Mouse (Mus musculus) layer of hippocampus, postnatal 14 days (tissue): ENCODE data around the gene Hemk1. TPM values are rescaled to one million over a fixed set of nuclear protein-coding genes. Genes with fewer than 3 reads are reported as not detected.

Source experiments
- DNase-seq, 2 experiments: peaks; one replicate each; pipeline ENCODE4 v3.0.0; 2021 to 2022; ENCODE audit warnings: low spot score in 2 of 2, mixed read lengths in 1 of 2
- long read RNA-seq, 2 experiments: library from polyadenylated mRNA; stranded (forward); transcript quantifications; one replicate each; pipeline ENCODE4 v2.0.0; 2021
- total RNA-seq, 2 experiments: library from RNA; stranded (reverse); gene quantifications; 2 replicates each; pipeline ENCODE4 v1.2.3; 2021

The Hemk1 gene
- 10 to 100 TPM; 16.1 to 18.5 TPM for total RNA-seq
- long read RNA-seq, experiment 1, partial matches to known transcripts = 1 of 14 reads
- long read RNA-seq, experiment 1, other reads (novel, unspliced or antisense) = 12 of 14 reads
- long read RNA-seq, experiment 2, partial matches to known transcripts = 1 of 16 reads
- long read RNA-seq, experiment 2, other reads (novel, unspliced or antisense) = 9 of 16 reads

GRCm38 (mm10) chr9:107338172-107338883 is at the start of gene Hemk1:
Hemk1 (minus strand) TSS chr9:107338350.
- peak; percentile 79 to 85 for DNase-seq

- DNase-seq = peak in 1 of 2 experiments; percentile 44
Observed at GRCm38 (mm10) chr9:107387708-107388107, 49.6 kb upstream of the Hemk1 start.

DNA sequence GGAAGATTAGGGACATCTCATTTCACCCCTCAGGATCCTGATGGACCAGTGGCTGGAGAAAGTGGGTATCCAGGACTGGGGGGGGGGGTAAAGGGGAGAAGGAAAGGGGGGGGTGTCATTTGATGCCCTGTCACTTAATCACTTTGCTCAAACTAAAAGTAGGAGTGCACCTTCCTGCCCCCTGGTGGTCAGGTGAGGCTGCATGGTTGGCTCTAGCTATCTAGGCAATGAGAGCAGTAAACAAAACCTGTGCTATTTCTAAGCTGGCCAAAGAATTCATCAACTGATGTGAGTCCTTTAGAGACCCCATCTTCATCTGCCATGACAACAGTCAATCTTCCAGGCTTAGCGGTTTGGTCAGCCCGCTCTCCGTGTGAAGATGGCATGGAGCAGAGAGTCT is 48.6 kb upstream of the Hemk1 start:
- no peak for DNase-seq

DNA sequence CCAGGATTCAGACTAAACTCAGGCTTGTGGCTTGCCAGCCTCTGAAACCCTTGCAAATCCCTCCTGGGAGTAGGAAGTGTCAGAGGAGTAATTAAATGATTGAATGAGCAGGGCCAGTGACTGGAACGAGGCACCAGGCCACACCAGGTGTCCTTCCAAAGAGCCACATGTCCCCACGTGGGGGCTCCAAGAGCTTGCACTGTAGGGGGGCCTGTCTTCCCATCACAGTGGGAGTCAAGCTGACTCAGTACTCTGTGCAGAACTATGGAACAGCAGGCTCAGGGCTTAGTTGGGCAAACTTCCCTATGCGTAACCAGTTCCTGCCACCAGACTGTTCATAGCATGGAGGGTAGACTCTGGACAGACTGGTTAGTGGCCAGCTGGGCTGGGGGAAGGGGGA is 46.2 kb upstream of the Hemk1 start:
- peak in 1 of 2 experiments; percentile 47 for DNase-seq

DNA sequence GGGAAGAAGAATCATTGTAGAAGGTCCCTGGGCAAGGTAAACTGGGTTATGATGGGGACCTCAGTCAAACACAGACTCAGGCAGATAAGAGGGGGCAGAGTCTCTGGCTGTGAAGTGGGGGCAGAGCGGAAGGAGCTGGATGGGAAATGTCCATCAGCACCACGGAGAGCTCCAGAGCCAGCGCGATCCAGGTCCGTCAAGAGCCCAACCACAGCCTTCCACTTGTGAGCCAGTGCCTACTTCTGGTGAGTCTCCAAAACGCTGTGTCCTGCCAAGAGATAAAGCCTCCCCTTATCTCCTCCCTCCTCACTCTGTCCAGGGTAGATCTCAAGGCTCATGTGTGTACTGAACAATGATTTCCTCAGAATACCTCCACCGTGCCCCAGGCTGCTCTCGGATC is 43.6 kb upstream of the Hemk1 start:
- DNase-seq = no peak

GRCm38 (mm10) chr9:107377961-107378512 is 39.9 kb upstream of the Hemk1 start:
- no peak for DNase-seq

- DNase-seq = no peak
Observed at GRCm38 (mm10) chr9:107375451-107375850, 37.3 kb upstream of the Hemk1 start.

GRCm38 (mm10) chr9:107374623-107375022 is 36.5 kb upstream of the Hemk1 start:
- no peak for DNase-seq

GRCm38 (mm10) chr9:107372441-107372840 is 34.3 kb upstream of the Hemk1 start:
- no peak for DNase-seq

GRCm38 (mm10) chr9:107370106-107370463 is 31.9 kb upstream of the Hemk1 start:
- no peak for DNase-seq

DNA sequence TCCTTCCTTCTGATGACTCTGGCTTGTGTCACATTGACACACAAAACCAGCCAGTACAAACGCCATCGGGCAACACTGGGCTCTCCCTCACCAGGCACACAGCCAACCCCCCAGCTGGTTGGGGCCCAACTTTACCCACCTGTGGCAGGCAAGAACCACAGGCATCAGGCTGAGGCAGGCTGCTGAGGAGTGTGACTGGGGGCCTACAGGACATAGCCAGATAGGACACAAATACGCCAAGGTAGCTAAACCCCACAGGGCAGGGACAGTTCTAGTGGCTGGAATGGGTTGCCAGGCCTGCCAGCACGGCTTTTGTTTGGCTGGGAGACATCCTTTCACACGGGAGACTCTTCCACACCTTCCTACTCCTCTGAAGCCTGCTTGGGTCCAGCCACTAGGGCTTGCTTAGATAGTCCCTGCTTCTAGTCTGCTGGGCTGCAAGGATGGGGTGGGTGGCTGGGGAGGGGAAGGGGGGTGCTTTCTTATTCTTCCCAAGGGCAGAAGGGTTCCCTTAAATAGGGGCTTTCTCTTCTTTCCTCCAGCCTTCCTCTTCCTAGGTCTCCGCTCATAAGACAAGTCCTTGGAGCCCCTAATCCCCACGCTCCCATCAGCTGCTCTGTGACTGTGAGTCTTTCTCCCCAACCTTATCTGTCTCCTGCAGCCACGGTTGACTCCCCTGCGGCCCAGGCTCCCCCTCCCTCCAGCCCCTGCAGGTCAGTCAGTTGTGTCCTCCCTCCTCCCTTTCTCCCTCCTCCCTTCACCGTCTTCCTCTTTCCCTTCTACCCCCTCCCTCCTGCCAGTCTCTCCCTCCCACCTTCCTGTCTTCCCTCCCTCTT is 31.3 kb upstream of the Hemk1 start:
- no peak for DNase-seq

GRCm38 (mm10) chr9:107368302-107368701 is 30.2 kb upstream of the Hemk1 start:
- no peak for DNase-seq

- DNase-seq = peak; percentile 37 to 63
Observed at GRCm38 (mm10) chr9:107366644-107367043, 28.5 kb upstream of the Hemk1 start.

DNA sequence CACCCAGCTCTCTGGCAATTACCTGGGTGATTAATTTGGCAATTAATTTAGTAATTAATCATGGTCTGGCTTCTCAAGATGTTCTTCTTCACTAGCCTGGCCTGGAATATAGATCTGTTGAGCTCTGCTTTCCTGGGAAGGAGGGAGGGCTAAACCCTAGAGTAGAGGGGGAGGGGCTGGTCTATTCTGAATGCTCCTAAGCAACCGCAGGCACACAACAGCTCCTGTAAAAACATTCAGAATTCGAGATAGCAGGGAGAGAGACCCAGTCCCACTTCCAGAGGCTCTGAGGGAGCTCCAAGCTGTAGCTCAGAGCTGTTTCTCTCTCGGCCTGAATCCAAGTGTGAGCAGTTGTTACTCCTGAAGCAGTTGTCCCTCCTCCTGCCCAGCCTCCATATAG is 22.8 kb upstream of the Hemk1 start:
- DNase-seq = no peak

DNA sequence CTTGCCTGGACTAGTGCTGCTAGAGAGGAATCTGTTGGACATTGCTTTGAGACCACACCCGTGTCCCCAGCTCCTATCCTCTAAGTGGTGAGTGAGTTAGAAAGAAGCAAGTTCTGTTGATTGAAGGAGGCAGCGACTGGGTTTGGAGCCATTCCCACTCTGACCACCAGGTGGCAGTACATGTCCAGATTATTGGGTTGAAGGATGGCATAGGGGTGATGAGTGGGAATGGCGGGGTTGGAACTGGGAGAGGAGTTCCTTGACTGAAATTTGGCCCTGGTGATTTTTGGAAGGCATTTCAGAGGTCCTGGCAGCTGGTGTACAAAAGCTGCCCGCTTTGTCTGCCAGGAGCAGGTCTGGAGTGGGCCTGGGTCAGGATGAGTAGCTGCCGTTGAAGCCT is 19.5 kb upstream of the Hemk1 start:
- DNase-seq = peak; percentile 81 to 85

- peak; percentile 36 to 56 for DNase-seq
Observed at GRCm38 (mm10) chr9:107355870-107356765, 18.0 kb upstream of the Hemk1 start.

- DNase-seq = no peak
Observed at GRCm38 (mm10) chr9:107354826-107355225, 16.7 kb upstream of the Hemk1 start.

DNA sequence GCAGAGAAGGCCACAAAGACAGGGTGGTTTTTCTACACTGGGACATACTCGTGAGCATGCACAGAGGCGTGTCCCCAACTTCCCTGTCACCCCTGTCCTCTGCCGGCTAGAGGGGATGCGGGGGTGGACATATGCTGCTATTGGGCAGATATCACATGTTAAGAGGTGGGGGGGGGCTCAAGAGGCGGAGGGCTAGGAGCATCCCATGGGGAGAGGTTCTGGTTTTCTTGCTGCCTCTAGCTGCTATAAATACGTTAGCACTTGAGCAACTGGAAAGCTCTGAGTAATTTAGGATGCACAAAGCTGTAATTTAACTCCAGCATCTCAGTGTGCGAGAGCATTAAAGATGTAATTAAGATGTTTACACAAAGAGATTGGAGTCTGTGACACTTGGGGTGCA is 11.2 kb upstream of the Hemk1 start:
- DNase-seq = no peak

GRCm38 (mm10) chr9:107347586-107348183 is 9.5 kb upstream of the Hemk1 start:
- DNase-seq = no peak

- DNase-seq = no peak
Observed at GRCm38 (mm10) chr9:107346081-107346480, 7.9 kb upstream of the Hemk1 start.
